Mouse (Mus musculus) liver, embryonic 14.5 days (tissue): ENCODE results near the gene Epha4. TPM values are rescaled to one million over a fixed set of nuclear protein-coding genes. Genes with fewer than 3 reads are reported as not detected.

ENCODE experiments used
- ATAC-seq: fragments of 200-750 bp; cut with Nextera tagmentation; 2 replicates; pipeline ENCODE4 v1.8.0; 2017; ENCODE audit warnings: moderate number of reproducible peaks, mild to moderate bottlenecking, moderate library complexity; ENCODE audit not compliant: insufficient read depth
- DNase-seq, 3 experiments: peaks; one replicate each; pipeline ENCODE4 v3.0.0-alpha.2; 2012 to 2013; ENCODE audit warnings: low read depth in 3 of 3, low spot score in 3 of 3
- H3K27ac ChIP-seq: fragments of 300-500 bp; sonication (generic); 2 replicates; pipeline ENCODE4 v1.5.1; 2014; ENCODE audit warnings: moderate library complexity, mild to moderate bottlenecking, control low read depth, inconsistent platforms
- H3K27me3 ChIP-seq: fragments of 300-500 bp; sonication (generic); 2 replicates; pipeline ENCODE4 v1.6.1; 2014; ENCODE audit warnings: mild to moderate bottlenecking, low read length, moderate library complexity; ENCODE audit not compliant: control insufficient read depth, insufficient read depth
- H3K36me3 ChIP-seq: fragments of 300-500 bp; sonication (generic); replicated peaks from 2 replicates; pipeline ENCODE4 v1.6.1; 2014; ENCODE audit warnings: low read depth; ENCODE audit not compliant: control insufficient read depth, insufficient read depth
- H3K4me1 ChIP-seq, 2 experiments: fragments of 200-500 bp in 1 of 2; fragments of 300-500 bp in 1 of 2; sonication (generic) in 1 of 2; replicated peaks; 2 replicates each; pipeline ENCODE4 v1.6.1; 2012 to 2014; ENCODE audit warnings: antibody characterized with exemption in 1 of 2, inconsistent platforms in 1 of 2, low read length in 1 of 2; ENCODE audit not compliant: control insufficient read depth in 2 of 2, insufficient read depth in 2 of 2
- H3K4me2 ChIP-seq: fragments of 300-500 bp; sonication (generic); 2 replicates; pipeline ENCODE4 v1.6.1; 2014; ENCODE audit warnings: low read depth, mild to moderate bottlenecking, control low read depth, moderate library complexity
- H3K4me3 ChIP-seq, 2 experiments: fragments of 200-500 bp in 1 of 2; fragments of 300-500 bp in 1 of 2; sonication (generic) in 1 of 2; 2 replicates each; pipeline ENCODE4 v1.5.1; 2012 to 2014; ENCODE audit warnings: low read depth in 2 of 2, low read length in 2 of 2, mild to moderate bottlenecking in 2 of 2, control low read depth in 1 of 2, inconsistent platforms in 1 of 2, moderate library complexity in 1 of 2; ENCODE audit not compliant: insufficient read depth in 1 of 2
- H3K9ac ChIP-seq: fragments of 300-500 bp; sonication (generic); replicated peaks from 2 replicates; pipeline ENCODE4 v1.6.1; 2014; ENCODE audit warnings: mild to moderate bottlenecking, control low read depth, moderate library complexity
- H3K9me3 ChIP-seq: fragments of 300-500 bp; sonication (generic); 2 replicates; pipeline ENCODE4 v1.6.1; 2016; ENCODE audit warnings: low read length, mixed read lengths; ENCODE audit not compliant: control insufficient read depth
- CTCF ChIP-seq: IDR thresholded peaks from 2 replicates; pipeline ENCODE4 v1.5.1; 2016; ENCODE audit warnings: antibody characterized with exemption, low read depth, control low read depth
- EP300 ChIP-seq: IDR thresholded peaks from 2 replicates; pipeline ENCODE4 v1.6.1; 2016; ENCODE audit warnings: antibody characterized with exemption, low read depth
- WGBS: fragments of 180-500 bp; shearing (Covaris S2); extraction: QIAGEN DNeasy Blood & Tissue Kit; methylation state at CpG from one replicate; pipeline ENCODE4 v1.1.7; 2014; ENCODE audit not compliant: insufficient replicate concordance; 5-methylcytosine and 5-hydroxymethylcytosine counted together
- polyA plus RNA-seq, 2 experiments: library from polyadenylated mRNA; depleted of rRNA in 1 of 2; stranded (reverse) in 1 of 2; unstranded in 1 of 2; fragments of >200 nt; fragmentation: Nextera tagmentation in 1 of 2; extraction: Ambion mirVana in 1 of 2; gene quantifications; 2 replicates each; pipeline versions ENCODE4 v1.2.1 to v1.2.3; 2012 to 2014

Gene Epha4
- polyA plus RNA-seq, 2 experiments, result 0.22 to 0.50 TPM

GRCm38 (mm10) chr1:77365850-77366249, 149.0 kb downstream of the Epha4 start:
- no peak for TF ChIP-seq EP300
- no peak for TF ChIP-seq CTCF
- WGBS, result 53% methylated on average over 3 of the region's 3 CpGs
- no peaks in the 10 kb centered on the region for H3K9me3 ChIP-seq
- H3K27ac ChIP-seq, result no peak overlapping the region
- H3K4me1 ChIP-seq, result peaks cover 8 to 12% of the 10 kb centered on the region in 2 experiments
- no peak for ATAC-seq
- H3K27me3 ChIP-seq, result no peaks in the 10 kb centered on the region
- H3K4me2 ChIP-seq, result no peak overlapping the region
- H3K4me3 ChIP-seq, result no peak overlapping the region
- H3K36me3 ChIP-seq, result no peaks in the 10 kb centered on the region
- no peak overlapping the region for H3K9ac ChIP-seq
- DNase-seq, result no peak

- DNase-seq (no peak), ATAC-seq (no peak)
- no peak overlapping the region for H3K4me2 ChIP-seq
- no peak overlapping the region for H3K4me3 ChIP-seq
- H3K9ac ChIP-seq, result no peak overlapping the region
- H3K27me3 ChIP-seq, result no peaks in the 10 kb centered on the region
- no peak for TF ChIP-seq CTCF
- no peaks in the 10 kb centered on the region for H3K36me3 ChIP-seq
- no peaks in the 10 kb centered on the region for H3K9me3 ChIP-seq
- WGBS, result 57% methylated on average over 3 of the region's 3 CpGs
- H3K27ac ChIP-seq, result no peak overlapping the region
- H3K4me1 ChIP-seq, result peaks cover 5 to 8% of the 10 kb centered on the region in 2 experiments
These were observed 150.3 kb downstream of the Epha4 start for GRCm38 (mm10) chr1:77364596-77364995.

GRCm38 (mm10) chr1:77363848-77364247, 151.0 kb downstream of the Epha4 start:
- Histone ChIP-seq H3K27ac (no peak overlapping the region), H3K36me3 (no peaks in the 10 kb centered on the region), H3K4me3 (no peak overlapping the region), H3K27me3 (no peaks in the 10 kb centered on the region), H3K9me3 (no peaks in the 10 kb centered on the region), H3K9ac (no peak overlapping the region), H3K4me1 (peaks cover 0 to 2% of the 10 kb centered on the region in 2 experiments; a peak in 1 of 4 replicates), H3K4me2 (no peak overlapping the region)
- no peak for ATAC-seq
- DNase-seq, result no peak
- 69% methylated on average over 1 of the region's 1 CpGs for WGBS
- TF ChIP-seq EP300, result no peak
- TF ChIP-seq CTCF, result no peak

GRCm38 (mm10) chr1:77346459-77346858, 168.4 kb downstream of the Epha4 start:
- Histone ChIP-seq H3K36me3 (no peaks in the 10 kb centered on the region), H3K27me3 (no peaks in the 10 kb centered on the region), H3K4me3 (no peak overlapping the region), H3K9ac (no peak overlapping the region), H3K4me2 (no peak overlapping the region), H3K27ac (no peak overlapping the region), H3K4me1 (no peaks in the 10 kb centered on the region), H3K9me3 (no peaks in the 10 kb centered on the region)
- no peak for ATAC-seq
- DNase-seq, result no peak
- 66% methylated on average over 4 of the region's 4 CpGs for WGBS
- no peak for TF ChIP-seq CTCF
- TF ChIP-seq EP300, result no peak

GRCm38 (mm10) chr1:77343792-77344191, 171.1 kb downstream of the Epha4 start:
- H3K27me3 ChIP-seq, result no peaks in the 10 kb centered on the region
- no peaks in the 10 kb centered on the region for H3K9me3 ChIP-seq
- DNase-seq, result no peak
- WGBS, result 45% methylated on average over 4 of the region's 4 CpGs
- no peak overlapping the region for H3K4me2 ChIP-seq
- H3K27ac ChIP-seq, result no peak overlapping the region
- TF ChIP-seq CTCF (no peak), EP300 (no peak)
- no peaks in the 10 kb centered on the region for H3K4me1 ChIP-seq
- H3K9ac ChIP-seq, result no peak overlapping the region
- no peak for ATAC-seq
- H3K36me3 ChIP-seq, result no peaks in the 10 kb centered on the region
- H3K4me3 ChIP-seq, result no peak overlapping the region
